Mouse (Mus musculus) limb, embryonic 12.5 days (tissue): ENCODE measurements at regions not wholly inside any gene's neighbourhood (a gene's known extent, or its start where the extent isn't known, plus 50 kb on each side); places are given as distances from the start of the nearest gene placed in this dataset.

Experiments
- ATAC-seq: fragments of 200-750 bp; cut with Nextera tagmentation; 2 replicates; pipeline ENCODE4 v1.8.0; 2017; ENCODE audit warnings: low read depth, moderate TSS enrichment; ENCODE audit not compliant: insufficient number of reproducible peaks, insufficient read depth, low FRiP score, low TSS enrichment
- H3K27ac ChIP-seq: fragments of 300-500 bp; sonication (generic); 2 replicates; pipeline ENCODE4 v1.5.1; 2016; ENCODE audit warnings: mild to moderate bottlenecking, moderate library complexity
- H3K27me3 ChIP-seq: fragments of 300-500 bp; sonication (generic); 2 replicates; pipeline ENCODE4 v1.6.1; 2016; ENCODE audit warnings: mild to moderate bottlenecking, moderate library complexity
- H3K36me3 ChIP-seq: fragments of 300-500 bp; sonication (generic); 2 replicates; pipeline ENCODE4 v1.6.1; 2016; ENCODE audit warnings: mild to moderate bottlenecking, moderate library complexity
- H3K4me1 ChIP-seq: fragments of 300-500 bp; sonication (generic); replicated peaks from 2 replicates; pipeline ENCODE4 v1.6.1; 2016
- H3K4me2 ChIP-seq: fragments of 300-500 bp; sonication (generic); 2 replicates; pipeline ENCODE4 v1.6.1; 2016; ENCODE audit warnings: mild to moderate bottlenecking, moderate library complexity
- H3K4me3 ChIP-seq: fragments of 300-500 bp; sonication (generic); replicated peaks from 2 replicates; pipeline ENCODE4 v1.5.1; 2016; ENCODE audit warnings: mild to moderate bottlenecking
- H3K9ac ChIP-seq: fragments of 300-500 bp; sonication (generic); replicated peaks from 2 replicates; pipeline ENCODE4 v1.6.1; 2016; ENCODE audit warnings: mild to moderate bottlenecking, moderate library complexity
- H3K9me3 ChIP-seq: fragments of 300-500 bp; sonication (generic); 2 replicates; pipeline ENCODE4 v1.6.1; 2016; ENCODE audit warnings: mild to moderate bottlenecking, moderate library complexity
- WGBS: fragments of 180-500 bp; shearing (Covaris S2); methylation state at CpG from one replicate; pipeline ENCODE4 v1.1.7; 2016; 5-methylcytosine and 5-hydroxymethylcytosine counted together

GRCm38 (mm10) chr3:131698070-131698750 is 133.6 kb downstream of the Papss1 start:
- Histone ChIP-seq H3K9me3 (peaks cover 5% of the 10 kb centered on the region; the same call in 1 of the 2 replicates), H3K4me2 (no peak overlapping the region), H3K36me3 (no peaks in the 10 kb centered on the region), H3K27me3 (no peaks in the 10 kb centered on the region), H3K27ac (no peak overlapping the region), H3K4me1 (no peaks in the 10 kb centered on the region), H3K9ac (no peak overlapping the region), H3K4me3 (no peak overlapping the region)
- ATAC-seq = no peak
- 86% methylated on average over 3 of the region's 3 CpGs for WGBS

GRCm38 (mm10) chr3:131703134-131703533 is 138.6 kb downstream of the Papss1 start:
- Histone ChIP-seq H3K4me1 (no peaks in the 10 kb centered on the region), H3K9ac (no peak overlapping the region), H3K36me3 (no peaks in the 10 kb centered on the region), H3K4me2 (no peak overlapping the region), H3K9me3 (no peaks in the 10 kb centered on the region), H3K4me3 (no peak overlapping the region), H3K27me3 (no peaks in the 10 kb centered on the region), H3K27ac (no peak overlapping the region)
- no peak for ATAC-seq

- 88% methylated on average over 8 of the region's 8 CpGs for WGBS
- H3K27ac ChIP-seq = no peak overlapping the region
- no peak overlapping the region for H3K4me2 ChIP-seq
- ATAC-seq = no peak
- no peaks in the 10 kb centered on the region for H3K4me1 ChIP-seq
- no peaks in the 10 kb centered on the region for H3K27me3 ChIP-seq
- H3K36me3 ChIP-seq = no peaks in the 10 kb centered on the region
- H3K4me3 ChIP-seq = no peak overlapping the region
- H3K9ac ChIP-seq = no peak overlapping the region
- H3K9me3 ChIP-seq = no peaks in the 10 kb centered on the region
Observed at GRCm38 (mm10) chr3:131713532-131713931, 149.0 kb downstream of the Papss1 start.

- ATAC-seq = no peak
- no peak overlapping the region for H3K4me2 ChIP-seq
- 81% methylated on average over 8 of the region's 8 CpGs for WGBS
Observed at GRCm38 (mm10) chr3:131718761-131719160, 154.2 kb downstream of the Papss1 start.

GRCm38 (mm10) chr3:131728618-131729017 is 164.1 kb downstream of the Papss1 start:
- Histone ChIP-seq H3K4me3 (no peak overlapping the region), H3K36me3 (no peaks in the 10 kb centered on the region), H3K4me2 (no peak overlapping the region), H3K27ac (no peak overlapping the region), H3K9ac (no peak overlapping the region), H3K4me1 (no peaks in the 10 kb centered on the region), H3K9me3 (no peaks in the 10 kb centered on the region), H3K27me3 (no peaks in the 10 kb centered on the region)
- no peak for ATAC-seq
- WGBS = 91% methylated on average over 3 of the region's 3 CpGs

More at GRCm38 (mm10) chr3:131718761-131719160, 154.2 kb downstream of the Papss1 start:
- no peak overlapping the region for H3K4me3 ChIP-seq
- no peak overlapping the region for H3K27ac ChIP-seq
- H3K9me3 ChIP-seq = no peaks in the 10 kb centered on the region
- no peaks in the 10 kb centered on the region for H3K27me3 ChIP-seq
- no peak overlapping the region for H3K9ac ChIP-seq
- no peaks in the 10 kb centered on the region for H3K36me3 ChIP-seq
- H3K4me1 ChIP-seq = no peaks in the 10 kb centered on the region

GRCm38 (mm10) chr3:131734226-131734625 is 169.7 kb downstream of the Papss1 start:
- Histone ChIP-seq H3K9me3 (no peaks in the 10 kb centered on the region), H3K36me3 (no peaks in the 10 kb centered on the region), H3K27ac (no peak overlapping the region), H3K9ac (no peak overlapping the region), H3K4me2 (no peak overlapping the region), H3K4me1 (peaks cover 20% of the 10 kb centered on the region), H3K27me3 (peaks cover 6% of the 10 kb centered on the region; the same call in 1 of the 2 replicates), H3K4me3 (no peak overlapping the region)
- no peak for ATAC-seq
- WGBS = 82% methylated on average over 6 of the region's 6 CpGs

- H3K4me2 ChIP-seq = no peak overlapping the region
- no peak overlapping the region for H3K4me3 ChIP-seq
- WGBS = 41% methylated on average over 6 of the region's 6 CpGs
- H3K27me3 ChIP-seq = peaks cover 6% of the 10 kb centered on the region; the same call in 1 of the 2 replicates
- H3K4me1 ChIP-seq = peaks cover 27% of the 10 kb centered on the region
- H3K9ac ChIP-seq = no peak overlapping the region
- no peak for ATAC-seq
- no peaks in the 10 kb centered on the region for H3K36me3 ChIP-seq
- H3K9me3 ChIP-seq = no peaks in the 10 kb centered on the region; the same call in 1 of the 2 replicates
- 0 out of 2 replicates have a peak overlapping the region, but pooled peaks have one; percentile 56 for H3K27ac ChIP-seq
Observed at GRCm38 (mm10) chr3:131737461-131737860, 172.9 kb downstream of the Papss1 start.

GRCm38 (mm10) chr3:131737953-131738598 is 173.5 kb downstream of the Papss1 start:
- peaks cover 27% of the 10 kb centered on the region for H3K4me1 ChIP-seq
- no peak overlapping the region for H3K9ac ChIP-seq
- 0 out of 2 replicates have a peak overlapping the region, but pooled peaks have one; percentile 56 for H3K27ac ChIP-seq
- H3K36me3 ChIP-seq = no peaks in the 10 kb centered on the region
- H3K4me3 ChIP-seq = 0 out of 2 replicates have a peak overlapping the region, but pooled peaks have one; percentile 17
- peaks cover 6% of the 10 kb centered on the region; the same call in 1 of the 2 replicates for H3K27me3 ChIP-seq
- H3K9me3 ChIP-seq = no peaks in the 10 kb centered on the region; the same call in 1 of the 2 replicates
- peak overlapping the region; percentile 50 for H3K4me2 ChIP-seq
- peak; percentile 66; the same call in 1 of the 2 replicates for ATAC-seq
- WGBS = 14% methylated on average over 17 of the region's 17 CpGs

- Histone ChIP-seq H3K27me3 (no peaks in the 10 kb centered on the region), H3K4me1 (no peaks in the 10 kb centered on the region), H3K4me2 (no peak overlapping the region), H3K9me3 (peaks cover 13% of the 10 kb centered on the region), H3K36me3 (no peaks in the 10 kb centered on the region), H3K27ac (no peak overlapping the region), H3K9ac (no peak overlapping the region), H3K4me3 (no peak overlapping the region)
- no peak for ATAC-seq
- WGBS = 34% methylated on average over 2 of the region's 2 CpGs
Observed at GRCm38 (mm10) chr3:131755537-131755936, 191.0 kb downstream of the Papss1 start.

GRCm38 (mm10) chr3:131756126-131756525 is 191.6 kb downstream of the Papss1 start:
- no peak overlapping the region for H3K27ac ChIP-seq
- WGBS = 69% methylated on average over 5 of the region's 5 CpGs
- no peak overlapping the region for H3K9ac ChIP-seq
- H3K36me3 ChIP-seq = no peaks in the 10 kb centered on the region
- H3K9me3 ChIP-seq = peaks cover 13% of the 10 kb centered on the region
- H3K4me3 ChIP-seq = no peak overlapping the region
- H3K4me1 ChIP-seq = no peaks in the 10 kb centered on the region
- H3K4me2 ChIP-seq = no peak overlapping the region
- H3K27me3 ChIP-seq = no peaks in the 10 kb centered on the region
- no peak for ATAC-seq

GRCm38 (mm10) chr3:131769976-131770375 is 205.4 kb downstream of the Papss1 start:
- Histone ChIP-seq H3K4me1 (peaks cover 5% of the 10 kb centered on the region; the same call in 1 of the 2 replicates), H3K27ac (no peak overlapping the region), H3K36me3 (no peaks in the 10 kb centered on the region), H3K4me2 (no peak overlapping the region), H3K27me3 (no peaks in the 10 kb centered on the region), H3K9ac (no peak overlapping the region), H3K9me3 (no peaks in the 10 kb centered on the region), H3K4me3 (no peak overlapping the region)
- no peak for ATAC-seq
- 68% methylated on average over 1 of the region's 1 CpGs for WGBS
